Mouse (Mus musculus): ENCODE results near the gene Olfr1281. TPM values are rescaled to one million over a fixed set of nuclear protein-coding genes. Genes with fewer than 3 reads are reported as not detected.

The Olfr1281 gene
- polyA plus RNA-seq, 1 experiment from 2014 or later, result not detected

GRCm38 (mm10) chr2:111366490-111366889 lies 40.2 kb downstream of the Olfr1281 start, which contains the start of gene Olfr1283:
Olfr1283 (plus strand) TSS chr2:111366790.
- TF ChIP-seq CTCF (IDR thresholded peaks at IDR 0.05; ENCODE audit: low read depth), result no peak
- Histone ChIP-seq H3K9me3 (replicated peaks; ENCODE audit: low read length) (no peaks in the 10 kb centered on the region), H3K4me1 (replicated peaks; ENCODE audit: insufficient read depth, low read length) (no peaks in the 10 kb centered on the region), H3K4me2 (ENCODE audit: low read length) (no peak within 1 kb of the TSS), H3K36me3 (ENCODE audit: insufficient read depth, low read length) (no peaks in the 10 kb centered on the region), H3K27me3 (ENCODE audit: insufficient read depth, low read length) (no peaks in the 10 kb centered on the region), H3K4me3 (replicated peaks; ENCODE audit: low read depth, low read length) (no peak within 1 kb of the TSS), H3K27ac (no peak within 1 kb of the TSS), H3K9ac (ENCODE audit: low read depth, low read length) (no peak within 1 kb of the TSS)
- DNase-seq (ENCODE audit: low spot score), result no peak
- ATAC-seq (replicated peaks; ENCODE audit: low FRiP score, low read depth), result no peak
- 73% methylated on average over 2 of the region's 2 CpGs for WGBS

GRCm38 (mm10) chr2:111375222-111375621 lies 48.9 kb downstream of the Olfr1281 start, which contains the start of gene Olfr1284:
Olfr1284 (plus strand) TSS chr2:111375522.
- Histone ChIP-seq H3K27ac (no peak within 1 kb of the TSS), H3K9ac (ENCODE audit: low read depth, low read length) (no peak within 1 kb of the TSS), H3K27me3 (ENCODE audit: insufficient read depth, low read length) (no peaks in the 10 kb centered on the region), H3K4me2 (ENCODE audit: low read length) (no peak within 1 kb of the TSS), H3K36me3 (ENCODE audit: insufficient read depth, low read length) (no peaks in the 10 kb centered on the region), H3K4me3 (replicated peaks; ENCODE audit: low read depth, low read length) (no peak within 1 kb of the TSS), H3K9me3 (replicated peaks; ENCODE audit: low read length) (no peaks in the 10 kb centered on the region), H3K4me1 (replicated peaks; ENCODE audit: insufficient read depth, low read length) (no peaks in the 10 kb centered on the region)
- ATAC-seq (replicated peaks; ENCODE audit: low FRiP score, low read depth) (no peak), DNase-seq (ENCODE audit: low spot score) (no peak)
- 92% methylated on average over 1 of the region's 1 CpGs for WGBS
- TF ChIP-seq CTCF (IDR thresholded peaks at IDR 0.05; ENCODE audit: low read depth), result no peak

Other genes with a start within 250 kb of the Olfr1281 start
- gene Gm13941, start 220.5 kb upstream of the Olfr1281 start, polyA plus RNA-seq (2015; fragmentation: Nextera tagmentation; extraction: Ambion mirVana), result not detected in 2 replicates
- not detected in 2 replicates for gene Gm15130, start 173.6 kb upstream of the Olfr1281 start, polyA plus RNA-seq (2015; fragmentation: Nextera tagmentation; extraction: Ambion mirVana)
- gene 4930430A15Rik, start 96.9 kb upstream of the Olfr1281 start, polyA plus RNA-seq (2015; fragmentation: Nextera tagmentation; extraction: Ambion mirVana), result not detected in 2 replicates
- gene Olfr1275, start 91.2 kb upstream of the Olfr1281 start, polyA plus RNA-seq (2015; fragmentation: Nextera tagmentation; extraction: Ambion mirVana), result not detected in 2 replicates
- not detected in 2 replicates for gene Olfr1276, start 72.0 kb upstream of the Olfr1281 start, polyA plus RNA-seq (2015; fragmentation: Nextera tagmentation; extraction: Ambion mirVana)
- gene Olfr1277, start 52.4 kb upstream of the Olfr1281 start, polyA plus RNA-seq (2015; fragmentation: Nextera tagmentation; extraction: Ambion mirVana), result not detected in 2 replicates
- not detected in 2 replicates for gene Olfr1278, start 36.4 kb upstream of the Olfr1281 start, polyA plus RNA-seq (2015; fragmentation: Nextera tagmentation; extraction: Ambion mirVana)
- not detected in 2 replicates for gene Olfr1279, start 25.9 kb upstream of the Olfr1281 start, polyA plus RNA-seq (2015; fragmentation: Nextera tagmentation; extraction: Ambion mirVana)
- not detected in 2 replicates for gene Olfr1280, start 12.5 kb upstream of the Olfr1281 start, polyA plus RNA-seq (2015; fragmentation: Nextera tagmentation; extraction: Ambion mirVana)
- gene Olfr1282, start 9.6 kb downstream of the Olfr1281 start, polyA plus RNA-seq (2015; fragmentation: Nextera tagmentation; extraction: Ambion mirVana), result not detected in 2 replicates
- gene Olfr1283, start 40.3 kb downstream of the Olfr1281 start, polyA plus RNA-seq (2015; fragmentation: Nextera tagmentation; extraction: Ambion mirVana), result not detected in 2 replicates
- gene Olfr1284, start 49.0 kb downstream of the Olfr1281 start, polyA plus RNA-seq (2015; fragmentation: Nextera tagmentation; extraction: Ambion mirVana), result not detected in 2 replicates
- gene Olfr1286, start 96.6 kb downstream of the Olfr1281 start, polyA plus RNA-seq (2015; fragmentation: Nextera tagmentation; extraction: Ambion mirVana), result not detected in 2 replicates
- gene Olfr1287, start 122.6 kb downstream of the Olfr1281 start, polyA plus RNA-seq (2015; fragmentation: Nextera tagmentation; extraction: Ambion mirVana), result not detected in 2 replicates
- gene Olfr1288, start 147.6 kb downstream of the Olfr1281 start, polyA plus RNA-seq (2015; fragmentation: Nextera tagmentation; extraction: Ambion mirVana), result not detected in 2 replicates
- gene Olfr1289, start 154.3 kb downstream of the Olfr1281 start, polyA plus RNA-seq (2015; fragmentation: Nextera tagmentation; extraction: Ambion mirVana), result not detected in 2 replicates
- not detected in 2 replicates for gene Olfr1290, start 167.3 kb downstream of the Olfr1281 start, polyA plus RNA-seq (2015; fragmentation: Nextera tagmentation; extraction: Ambion mirVana)
- not detected in 2 replicates for gene Olfr1291-ps1, start 170.7 kb downstream of the Olfr1281 start, polyA plus RNA-seq (2015; fragmentation: Nextera tagmentation; extraction: Ambion mirVana)
- gene Olfr1293-ps, start 198.7 kb downstream of the Olfr1281 start, polyA plus RNA-seq (2015; fragmentation: Nextera tagmentation; extraction: Ambion mirVana), result not detected in 2 replicates
- not detected in 2 replicates for gene Olfr1294, start 213.8 kb downstream of the Olfr1281 start, polyA plus RNA-seq (2015; fragmentation: Nextera tagmentation; extraction: Ambion mirVana)
- not detected in 2 replicates for gene Olfr1295, start 243.2 kb downstream of the Olfr1281 start, polyA plus RNA-seq (2015; fragmentation: Nextera tagmentation; extraction: Ambion mirVana)

All from kidney, postnatal 0 days (tissue).